Mouse (Mus musculus) liver, adult 2 months (tissue): ENCODE data around the gene Fbxo22. TPM values are rescaled to one million over a fixed set of nuclear protein-coding genes. Genes with fewer than 3 reads are reported as not detected.
"Not testable (repeated sequence)": the region's sequence is repeated elsewhere in the genome, so short reads cannot be mapped to it uniquely, and the experiment has no call there.

Experiments used
- DNase-seq: peaks from one replicate; pipeline ENCODE4 v3.0.0-alpha.2; 2011; ENCODE audit warnings: low read depth, low spot score; ENCODE audit errors: extremely low read depth
- H3K27ac ChIP-seq: fragments of 200-500 bp; replicated peaks from 2 replicates; pipeline ENCODE4 v1.5.1; 2012; ENCODE audit warnings: low read depth, mild to moderate bottlenecking, control low read depth, inconsistent platforms, low read length; ENCODE audit not compliant: insufficient read depth
- H3K27me3 ChIP-seq: fragments of 200-500 bp; 2 replicates; pipeline ENCODE4 v1.6.1; 2012; ENCODE audit warnings: mild to moderate bottlenecking, moderate library complexity, low read length, inconsistent platforms; ENCODE audit not compliant: control insufficient read depth, insufficient read depth
- H3K36me3 ChIP-seq: fragments of 200-500 bp; 2 replicates; pipeline ENCODE4 v1.6.1; 2012; ENCODE audit warnings: low read length, inconsistent platforms; ENCODE audit not compliant: control insufficient read depth, insufficient read depth
- H3K4me1 ChIP-seq: fragments of 200-500 bp; 2 replicates; pipeline ENCODE4 v1.6.1; 2011; ENCODE audit warnings: low read length; ENCODE audit not compliant: control insufficient read depth, insufficient read depth
- H3K4me3 ChIP-seq: fragments of 200-500 bp; 2 replicates; pipeline ENCODE4 v1.5.1; 2011; ENCODE audit warnings: low read depth, mild to moderate bottlenecking, control low read depth, low read length, moderate library complexity; ENCODE audit not compliant: insufficient read depth
- H3K79me2 ChIP-seq: fragments of 200-500 bp; 2 replicates; pipeline ENCODE4 v1.6.1; 2012; ENCODE audit warnings: inconsistent platforms, mild to moderate bottlenecking, low read length, moderate library complexity; ENCODE audit not compliant: control insufficient read depth, insufficient read depth
- H3K9ac ChIP-seq: fragments of 200-500 bp; 2 replicates; pipeline ENCODE4 v1.6.1; 2012; ENCODE audit warnings: low read depth, mild to moderate bottlenecking, control low read depth, inconsistent platforms, low read length
- CTCF ChIP-seq: fragments of 200-500 bp; IDR thresholded peaks from 2 replicates; pipeline ENCODE4 v1.5.1; 2011; ENCODE audit warnings: low read depth, low read length, control low read depth
- POLR2A ChIP-seq: fragments of 200-500 bp; IDR thresholded peaks from 2 replicates; pipeline ENCODE4 v1.6.1; 2011; ENCODE audit warnings: low read length, control low read depth; ENCODE audit not compliant: insufficient read depth; ENCODE audit errors: extremely low read depth
- WGBS: fragments of 180-500 bp; shearing (Covaris S2); methylation state at CpG from one replicate; pipeline ENCODE4 v1.1.7; 2018; 5-methylcytosine and 5-hydroxymethylcytosine counted together
- polyA plus RNA-seq: library from polyadenylated mRNA; depleted of rRNA; stranded (reverse); fragments of >200 nt; gene quantifications from 2 replicates; pipeline ENCODE4 v1.2.3, GENCODE M21; 2012
- total RNA-seq: library from RNA; depleted of rRNA; stranded (reverse); fragments of >200 nt; gene quantifications from 2 replicates; pipeline ENCODE4 v1.2.3, GENCODE M21; 2014

Fbxo22 gene
- total and polyA plus RNA-seq, 2 experiments: 18.3 to 45.4 TPM

DNA sequence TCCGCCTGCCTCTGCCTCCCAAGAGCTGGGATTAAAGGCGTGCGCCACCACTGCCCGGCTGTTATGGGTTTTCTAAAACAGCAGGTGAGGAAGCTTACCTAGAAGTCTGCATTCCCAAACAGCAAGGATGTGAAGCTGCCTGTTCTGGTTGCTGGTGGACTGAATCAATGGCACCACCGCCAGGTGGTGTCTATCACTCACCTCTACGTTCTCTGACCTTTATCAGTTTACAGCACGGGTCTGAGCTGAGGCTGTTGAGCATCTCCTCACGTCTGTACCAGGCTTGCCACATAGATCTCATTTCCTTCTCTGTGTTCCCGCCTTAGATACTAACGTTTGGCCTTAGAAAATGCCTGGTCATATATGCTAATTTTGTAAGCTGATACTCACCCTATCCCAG is 20.3 kb downstream of the Fbxo22 start:
- Histone ChIP-seq H3K27ac (no peak overlapping the region), H3K36me3 (peaks cover 15% of the 10 kb centered on the region; the same call in 1 of the 2 replicates), H3K27me3 (no peaks in the 10 kb centered on the region), H3K79me2 (no peaks in the 10 kb centered on the region), H3K4me1 (peaks cover 8% of the 10 kb centered on the region), H3K4me3 (no peak overlapping the region), H3K9ac (no peak overlapping the region)
- DNase-seq: no peak
- TF ChIP-seq POLR2A: no peak
- TF ChIP-seq CTCF: no peak
- WGBS: 80% methylated on average over 10 of the region's 10 CpGs

- TF ChIP-seq CTCF (peak; percentile 69), POLR2A (no peak)
- Histone ChIP-seq H3K27me3 (no peaks in the 10 kb centered on the region), H3K27ac (no peak overlapping the region), H3K4me1 (peaks cover 8% of the 10 kb centered on the region), H3K36me3 (peaks cover 1% of the 10 kb centered on the region; the same call in 1 of the 2 replicates), H3K79me2 (no peaks in the 10 kb centered on the region), H3K4me3 (no peak overlapping the region), H3K9ac (no peak overlapping the region)
- DNase-seq: peak; percentile 82
- WGBS: 59% methylated on average over 6 of the region's 6 CpGs
These were observed 22.8 kb downstream of the Fbxo22 start for GRCm38 (mm10) chr9:55231544-55231943.

DNA sequence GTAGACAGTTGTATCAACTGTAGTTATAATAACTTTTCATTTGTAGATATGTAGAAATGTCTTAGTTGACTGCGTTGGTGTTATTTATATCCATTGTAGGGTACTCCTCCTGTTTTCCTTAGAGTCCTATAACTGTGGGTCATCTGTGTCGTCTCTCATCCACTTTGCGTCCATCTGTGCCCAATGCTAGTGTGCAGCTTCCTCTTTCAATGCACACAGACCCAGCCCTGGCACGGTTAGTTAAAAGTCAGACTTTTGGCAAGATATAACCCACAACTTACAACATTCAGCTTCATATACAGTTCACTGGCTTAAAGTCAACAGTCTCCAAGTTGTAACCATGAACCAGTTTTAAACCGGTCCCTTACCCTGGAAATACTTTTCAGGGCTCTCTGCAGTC is 23.4 kb downstream of the Fbxo22 start:
- Histone ChIP-seq H3K79me2 (no peaks in the 10 kb centered on the region), H3K27ac (peak overlapping the region; percentile 38; the same call in 1 of the 2 replicates), H3K4me3 (no peak overlapping the region), H3K4me1 (peaks cover 8% of the 10 kb centered on the region), H3K9ac (no peak overlapping the region), H3K36me3 (peaks cover 1% of the 10 kb centered on the region; the same call in 1 of the 2 replicates), H3K27me3 (no peaks in the 10 kb centered on the region)
- TF ChIP-seq CTCF: no peak
- TF ChIP-seq POLR2A: no peak
- DNase-seq: no peak
- WGBS: 88% methylated on average over 5 of the region's 5 CpGs

DNA sequence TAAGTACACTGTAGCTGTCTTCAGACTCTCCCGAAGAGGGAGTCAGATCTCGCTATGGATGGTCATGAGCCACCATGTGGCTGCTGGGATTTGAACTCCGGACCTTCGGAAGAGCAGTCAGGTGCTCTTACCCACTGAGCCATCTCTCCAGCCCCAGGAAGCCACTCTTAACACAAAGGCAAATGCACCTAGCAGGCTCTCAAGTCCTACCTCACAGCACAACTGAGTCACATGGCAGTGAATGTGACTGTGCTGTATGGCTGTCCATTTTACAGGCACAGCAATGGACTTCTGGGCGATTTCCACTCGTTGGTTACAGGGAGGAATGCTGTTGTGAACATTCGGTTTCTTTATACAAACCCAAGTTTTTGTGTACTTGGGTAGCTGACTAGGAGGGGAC is 23.9 kb downstream of the Fbxo22 start:
- H3K27me3 ChIP-seq: no peaks in the 10 kb centered on the region
- TF ChIP-seq POLR2A (no peak), CTCF (no peak)
- DNase-seq: no peak
- no peak overlapping the region for H3K4me3 ChIP-seq
- no peak overlapping the region for H3K9ac ChIP-seq
- no peaks in the 10 kb centered on the region for H3K79me2 ChIP-seq
- peaks cover 8% of the 10 kb centered on the region for H3K4me1 ChIP-seq
- peak overlapping the region; percentile 82 for H3K27ac ChIP-seq
- no peaks in the 10 kb centered on the region for H3K36me3 ChIP-seq
- 70% methylated on average over 7 of the region's 7 CpGs for WGBS

DNA sequence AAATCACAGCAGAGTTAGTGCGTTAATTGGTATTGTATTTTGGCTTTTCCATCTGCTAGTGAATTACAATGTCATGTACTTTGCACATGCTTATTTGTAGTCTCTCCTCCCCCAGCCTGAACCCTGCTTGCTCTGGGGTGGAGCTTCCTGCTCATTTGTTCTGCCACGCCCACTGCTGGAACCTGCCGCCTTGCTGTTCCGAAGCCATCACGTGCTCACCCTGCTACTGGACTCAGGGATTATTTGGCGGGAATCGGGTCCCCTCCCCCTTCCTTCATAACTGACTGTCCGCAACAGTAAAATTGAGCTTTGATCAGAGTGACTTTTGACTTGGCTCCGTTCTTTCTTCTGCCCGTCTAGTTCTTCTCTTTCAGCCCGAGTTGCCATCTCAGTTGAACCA is 24.4 kb downstream of the Fbxo22 start:
- 20% methylated on average over 11 of the region's 11 CpGs for WGBS
- DNase-seq: peak; percentile 91
- H3K27ac ChIP-seq: peak overlapping the region; percentile 82
- H3K36me3 ChIP-seq, H3K27me3 ChIP-seq, H3K9ac ChIP-seq, H3K4me3 ChIP-seq, H3K4me1 ChIP-seq, H3K79me2 ChIP-seq: not testable (repeated sequence)

DNA sequence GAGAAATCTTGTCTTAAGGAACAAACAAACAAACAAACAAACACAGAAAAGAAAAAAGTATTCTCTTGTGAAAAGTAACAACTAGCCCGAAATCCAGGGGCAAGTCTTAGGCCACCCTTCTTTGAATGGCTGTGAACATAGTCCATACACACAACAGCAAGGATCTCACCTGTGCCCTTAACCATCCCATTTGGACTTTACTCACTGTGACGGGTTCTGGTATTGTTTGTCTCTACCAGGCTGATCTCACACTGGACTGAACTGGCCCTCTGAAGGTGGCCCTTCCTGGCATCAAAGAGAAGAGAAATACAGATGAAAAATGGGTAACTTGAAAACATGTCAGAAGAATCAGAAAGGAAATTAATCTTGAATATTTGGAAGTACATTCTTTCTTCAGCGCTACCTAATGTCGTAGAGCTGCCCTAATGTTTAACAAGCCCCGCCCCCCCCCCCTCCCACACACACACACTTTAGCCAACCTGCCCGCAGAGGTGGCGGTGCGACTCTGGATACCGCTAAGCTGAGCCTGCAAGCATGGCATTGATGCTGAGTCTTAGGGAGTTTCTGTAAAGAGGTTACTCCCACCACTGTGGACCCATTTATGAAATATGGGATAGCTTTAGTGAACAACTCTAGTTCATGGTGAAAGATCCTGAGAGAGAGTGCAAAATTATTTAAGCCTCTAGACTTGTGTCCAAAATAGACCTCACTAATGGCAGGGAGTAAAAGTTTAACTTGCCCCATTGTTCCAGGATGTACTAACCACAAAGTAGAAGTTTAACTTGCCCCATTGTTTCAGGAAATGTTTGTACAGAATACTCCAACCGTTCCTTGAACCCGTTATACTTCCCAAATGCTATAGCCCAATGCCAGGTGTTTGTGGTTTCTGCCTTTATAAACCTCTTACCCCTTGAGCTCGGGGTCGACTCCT is 27.8 kb downstream of the Fbxo22 start:
- 57% methylated on average over 13 of the region's 13 CpGs for WGBS
- no peak for TF ChIP-seq CTCF
- no peak for TF ChIP-seq POLR2A
- Histone ChIP-seq H3K36me3 (no peaks in the 10 kb centered on the region), H3K4me1 (peaks cover 8% of the 10 kb centered on the region), H3K79me2 (no peaks in the 10 kb centered on the region), H3K9ac (no peak overlapping the region), H3K4me3 (no peak overlapping the region), H3K27ac (0 out of 2 replicates have a peak overlapping the region, but pooled peaks have one; percentile 58), H3K27me3 (no peaks in the 10 kb centered on the region)
- peak; percentile 83 for DNase-seq
